Mouse (Mus musculus): ENCODE measurements around the gene Lsm12. TPM values are rescaled to one million over a fixed set of nuclear protein-coding genes. Genes with fewer than 3 reads are reported as not detected.

Lsm12 gene
- polyA plus RNA-seq, 1 experiment from 2014 or later, result 70.3 TPM

- Histone ChIP-seq H3K9me3 (replicated peaks) (no peaks in the 10 kb centered on the region), H3K4me3 (replicated peaks) (no peak overlapping the region; the same call in 1 of the 2 replicates), H3K4me1 (replicated peaks) (peaks cover 81% of the 10 kb centered on the region), H3K27me3 (no peaks in the 10 kb centered on the region), H3K27ac (replicated peaks) (peak overlapping the region; percentile 64), H3K9ac (no peak overlapping the region), H3K36me3 (replicated peaks) (no peaks in the 10 kb centered on the region), H3K4me2 (peak overlapping the region; percentile 71)
- 43% methylated on average over 12 of the region's 12 CpGs for WGBS (ENCODE audit: insufficient replicate concordance)
- peak; percentile 15; the same call in 1 of the 2 replicates for ATAC-seq (ENCODE audit: insufficient read depth)
Measured at GRCm38 (mm10) chr11:102216056-102216885, 31.2 kb upstream of the Lsm12 start.

DNA sequence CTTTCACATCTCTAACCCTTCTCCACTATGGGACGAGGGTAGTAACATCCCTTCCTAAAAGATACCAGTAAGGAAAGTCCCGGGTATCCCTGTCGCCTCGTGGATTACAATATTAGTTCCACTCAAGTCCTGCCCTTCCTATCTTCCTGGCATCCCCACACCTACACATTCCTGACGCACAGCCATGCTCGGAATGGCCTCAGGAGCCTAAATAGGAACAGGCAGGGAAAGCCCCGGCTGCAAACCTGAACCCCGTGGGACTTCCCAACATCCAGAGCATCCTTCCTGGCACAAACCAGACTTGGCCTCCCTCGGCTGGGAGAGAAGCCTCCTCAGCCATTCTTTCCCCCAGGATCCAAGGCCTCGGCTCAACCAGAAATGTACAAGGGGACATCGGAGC is 30.4 kb upstream of the Lsm12 start:
- H3K4me3 ChIP-seq (replicated peaks), result no peak overlapping the region
- 70% methylated on average over 11 of the region's 11 CpGs for WGBS (ENCODE audit: insufficient replicate concordance)

DNA sequence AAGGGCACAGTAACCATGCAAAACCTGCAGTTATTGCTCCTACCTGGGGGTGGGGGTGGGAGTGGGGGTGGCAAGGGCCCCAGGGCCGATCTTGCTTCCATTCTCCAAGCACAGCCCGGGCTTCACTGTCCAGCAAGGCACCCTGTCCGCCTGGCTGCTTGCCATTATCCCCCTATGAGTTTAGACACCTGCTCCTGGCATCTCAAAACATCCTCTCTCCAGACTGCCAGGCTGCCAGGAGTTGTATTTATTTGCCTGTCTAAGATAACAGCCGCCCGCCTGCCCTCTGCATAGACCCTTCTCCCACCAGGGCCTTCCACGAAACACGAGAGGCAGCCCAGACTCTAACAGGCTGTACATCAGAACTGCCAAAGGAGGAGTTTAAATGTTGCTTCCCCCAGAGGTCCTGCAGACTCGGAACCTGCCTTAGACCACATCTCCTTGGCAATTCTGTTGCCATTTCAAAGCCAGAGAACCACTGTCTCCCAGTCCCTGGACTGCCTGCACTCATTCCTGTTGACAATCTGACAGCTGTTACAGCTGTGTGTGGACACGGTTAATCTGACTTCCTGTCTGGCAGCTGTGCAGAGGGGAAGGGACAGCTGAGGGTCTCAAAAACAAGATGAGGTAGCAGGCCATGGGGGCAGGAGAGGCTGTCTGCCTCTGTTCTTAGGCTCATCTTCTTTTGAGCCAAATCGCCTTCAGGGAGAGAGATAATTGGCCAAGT is 29.5 kb upstream of the Lsm12 start:
- Histone ChIP-seq H3K27ac (replicated peaks) (no peak overlapping the region), H3K36me3 (replicated peaks) (no peaks in the 10 kb centered on the region), H3K9me3 (replicated peaks) (no peaks in the 10 kb centered on the region), H3K4me1 (replicated peaks) (peaks cover 78% of the 10 kb centered on the region), H3K4me2 (0 out of 2 replicates have a peak overlapping the region, but pooled peaks have one; percentile 2), H3K27me3 (no peaks in the 10 kb centered on the region), H3K9ac (no peak overlapping the region), H3K4me3 (replicated peaks) (no peak overlapping the region)
- WGBS (ENCODE audit: insufficient replicate concordance), result 42% methylated on average over 10 of the region's 10 CpGs
- no peak for ATAC-seq (ENCODE audit: insufficient read depth)

More for the DNA sequence above, 30.4 kb upstream of the Lsm12 start:
- no peak for ATAC-seq (ENCODE audit: insufficient read depth)
- H3K9ac ChIP-seq, result no peak overlapping the region
- H3K36me3 ChIP-seq (replicated peaks), result no peaks in the 10 kb centered on the region
- H3K27me3 ChIP-seq, result no peaks in the 10 kb centered on the region
- peaks cover 80% of the 10 kb centered on the region for H3K4me1 ChIP-seq (replicated peaks)
- peak overlapping the region; percentile 64; the same call in 1 of the 2 replicates for H3K27ac ChIP-seq (replicated peaks)
- no peaks in the 10 kb centered on the region for H3K9me3 ChIP-seq (replicated peaks)
- peak overlapping the region; percentile 43; the same call in 1 of the 2 replicates for H3K4me2 ChIP-seq

DNA sequence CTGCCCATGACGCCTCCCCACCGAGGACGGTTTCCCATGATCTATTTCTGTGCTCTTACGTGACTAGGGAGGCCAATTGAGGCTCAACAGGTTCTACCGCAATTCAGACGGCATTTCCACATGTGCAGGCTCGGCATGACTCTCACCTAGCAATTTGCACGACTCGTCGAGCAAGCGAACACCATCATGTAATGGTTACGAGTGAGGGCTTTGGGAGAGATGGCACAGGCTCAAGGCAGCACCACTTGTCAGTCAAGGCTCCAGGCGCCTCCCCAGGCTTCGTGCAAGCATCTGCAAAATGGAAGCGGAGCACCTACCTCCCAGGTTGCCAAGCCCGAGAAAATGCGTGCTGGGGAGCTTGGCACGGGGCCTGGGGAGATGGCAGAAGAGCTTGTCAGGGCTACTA is 26.8 kb upstream of the Lsm12 start:
- Histone ChIP-seq H3K9ac (no peak overlapping the region), H3K4me3 (replicated peaks) (no peak overlapping the region), H3K4me1 (replicated peaks) (peaks cover 73% of the 10 kb centered on the region), H3K36me3 (replicated peaks) (no peaks in the 10 kb centered on the region), H3K4me2 (no peak overlapping the region), H3K27ac (replicated peaks) (no peak overlapping the region), H3K27me3 (no peaks in the 10 kb centered on the region), H3K9me3 (replicated peaks) (no peaks in the 10 kb centered on the region)
- WGBS (ENCODE audit: insufficient replicate concordance), result 80% methylated on average over 18 of the region's 18 CpGs
- ATAC-seq (ENCODE audit: insufficient read depth), result no peak

DNA sequence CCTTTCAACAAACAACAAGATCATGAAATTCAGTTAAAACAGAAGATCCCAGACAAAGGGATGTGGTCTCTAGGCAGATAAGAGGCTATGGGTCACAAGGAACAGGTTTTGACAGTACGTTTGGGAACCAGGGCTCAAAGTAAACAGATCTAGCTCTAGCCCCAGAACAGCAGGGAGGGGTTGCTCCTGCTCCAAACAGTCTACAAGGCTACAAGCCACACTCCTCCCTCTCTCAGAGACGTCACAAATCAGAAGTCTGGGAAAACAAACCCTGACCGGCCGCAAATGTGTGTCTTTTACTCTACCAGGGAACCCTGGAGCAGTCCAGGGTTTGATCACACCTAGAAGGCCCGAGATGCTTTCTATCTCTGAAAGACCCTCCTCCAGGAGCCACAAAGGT is 25.9 kb upstream of the Lsm12 start:
- Histone ChIP-seq H3K9ac (no peak overlapping the region), H3K4me1 (replicated peaks) (peaks cover 66% of the 10 kb centered on the region), H3K27me3 (no peaks in the 10 kb centered on the region), H3K36me3 (replicated peaks) (peaks cover 7% of the 10 kb centered on the region), H3K9me3 (replicated peaks) (no peaks in the 10 kb centered on the region), H3K4me2 (no peak overlapping the region), H3K27ac (replicated peaks) (no peak overlapping the region), H3K4me3 (replicated peaks) (no peak overlapping the region)
- no peak for ATAC-seq (ENCODE audit: insufficient read depth)
- WGBS (ENCODE audit: insufficient replicate concordance), result 53% methylated on average over 5 of the region's 5 CpGs

GRCm38 (mm10) chr11:102210185-102210584 is 25.1 kb upstream of the Lsm12 start:
- WGBS (ENCODE audit: insufficient replicate concordance), result 29% methylated on average over 3 of the region's 3 CpGs
- Histone ChIP-seq H3K36me3 (replicated peaks) (peaks cover 14% of the 10 kb centered on the region), H3K4me2 (no peak overlapping the region), H3K9ac (no peak overlapping the region), H3K4me3 (replicated peaks) (no peak overlapping the region), H3K27me3 (no peaks in the 10 kb centered on the region), H3K27ac (replicated peaks) (no peak overlapping the region), H3K9me3 (replicated peaks) (no peaks in the 10 kb centered on the region), H3K4me1 (replicated peaks) (peaks cover 58% of the 10 kb centered on the region)
- ATAC-seq (ENCODE audit: insufficient read depth), result no peak

GRCm38 (mm10) chr11:102209742-102210141 is 24.6 kb upstream of the Lsm12 start:
- 18% methylated on average over 2 of the region's 2 CpGs for WGBS (ENCODE audit: insufficient replicate concordance)

DNA sequence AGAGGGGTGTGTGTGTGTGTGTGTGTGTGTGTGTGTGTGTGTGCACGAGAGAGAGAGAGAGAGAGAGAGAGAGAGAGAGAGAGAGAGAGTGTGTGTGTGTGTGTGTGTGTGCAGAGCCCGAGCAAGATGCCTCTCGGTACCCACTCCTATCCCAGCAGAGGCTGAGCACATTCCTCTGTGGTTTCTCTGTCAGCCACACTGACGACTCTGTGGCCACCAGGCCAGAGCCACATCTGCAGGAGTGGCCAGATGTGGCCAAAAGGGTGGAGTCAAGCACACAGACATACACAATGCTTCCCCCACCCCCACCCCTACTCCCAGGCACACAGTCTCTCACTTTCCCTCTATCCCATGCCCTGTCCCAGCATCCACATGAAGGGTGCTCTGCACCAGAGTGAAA is 23.8 kb upstream of the Lsm12 start:
- Histone ChIP-seq H3K9me3 (replicated peaks) (no peaks in the 10 kb centered on the region), H3K27me3 (no peaks in the 10 kb centered on the region), H3K36me3 (replicated peaks) (peaks cover 22% of the 10 kb centered on the region), H3K9ac (no peak overlapping the region), H3K4me2 (no peak overlapping the region), H3K4me1 (replicated peaks) (peaks cover 45% of the 10 kb centered on the region), H3K4me3 (replicated peaks) (no peak overlapping the region), H3K27ac (replicated peaks) (no peak overlapping the region)
- ATAC-seq (ENCODE audit: insufficient read depth), result no peak
- 0% methylated on average over 1 of the region's 4 CpGs for WGBS (ENCODE audit: insufficient replicate concordance)

More at GRCm38 (mm10) chr11:102209742-102210141, 24.6 kb upstream of the Lsm12 start:
- no peak for ATAC-seq (ENCODE audit: insufficient read depth)
- no peak overlapping the region for H3K4me2 ChIP-seq
- peaks cover 54% of the 10 kb centered on the region for H3K4me1 ChIP-seq (replicated peaks)
- H3K9ac ChIP-seq, result no peak overlapping the region
- peaks cover 14% of the 10 kb centered on the region for H3K36me3 ChIP-seq (replicated peaks)
- H3K9me3 ChIP-seq (replicated peaks), result no peaks in the 10 kb centered on the region
- no peak overlapping the region for H3K27ac ChIP-seq (replicated peaks)
- no peaks in the 10 kb centered on the region for H3K27me3 ChIP-seq
- H3K4me3 ChIP-seq (replicated peaks), result no peak overlapping the region

GRCm38 (mm10) chr11:102207825-102208777 is 23.0 kb upstream of the Lsm12 start:
- Histone ChIP-seq H3K4me1 (replicated peaks) (peaks cover 39% of the 10 kb centered on the region), H3K27me3 (no peaks in the 10 kb centered on the region), H3K4me2 (no peak overlapping the region), H3K27ac (replicated peaks) (0 out of 2 replicates have a peak overlapping the region, but pooled peaks have one; percentile 16), H3K9ac (no peak overlapping the region), H3K9me3 (replicated peaks) (no peaks in the 10 kb centered on the region), H3K4me3 (replicated peaks) (no peak overlapping the region), H3K36me3 (replicated peaks) (peaks cover 25% of the 10 kb centered on the region)
- WGBS (ENCODE audit: insufficient replicate concordance), result 28% methylated on average over 11 of the region's 11 CpGs
- no peak for ATAC-seq (ENCODE audit: insufficient read depth)

DNA sequence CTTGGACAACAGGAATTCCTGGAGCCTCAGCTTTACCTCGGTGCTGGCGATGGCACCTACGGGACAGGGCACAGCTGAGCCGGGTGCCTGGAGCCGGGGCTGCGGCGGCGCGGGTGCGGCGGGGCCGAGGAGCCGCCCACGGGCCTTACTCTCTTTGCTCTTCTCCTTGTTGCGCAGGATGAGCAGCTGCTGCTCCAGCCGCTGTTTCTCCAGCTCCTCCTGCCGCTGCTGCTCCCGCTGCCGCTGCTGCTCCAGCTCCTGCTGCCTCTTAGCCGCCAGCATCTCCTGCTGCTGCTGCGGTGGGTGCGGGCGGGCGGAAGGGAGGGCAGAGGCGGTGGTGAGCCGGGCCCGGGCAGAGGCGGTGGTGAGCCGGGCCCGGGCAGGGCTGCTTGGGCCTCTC is 21.4 kb upstream of the Lsm12 start:
- Histone ChIP-seq H3K27me3 (no peaks in the 10 kb centered on the region), H3K4me1 (replicated peaks) (peaks cover 32% of the 10 kb centered on the region), H3K36me3 (replicated peaks) (peaks cover 35% of the 10 kb centered on the region), H3K27ac (replicated peaks) (no peak overlapping the region), H3K4me2 (no peak overlapping the region), H3K9me3 (replicated peaks) (no peaks in the 10 kb centered on the region), H3K9ac (no peak overlapping the region), H3K4me3 (replicated peaks) (no peak overlapping the region)
- ATAC-seq (ENCODE audit: insufficient read depth), result no peak
- WGBS (ENCODE audit: insufficient replicate concordance), result 79% methylated on average over 30 of the region's 30 CpGs

Measured in liver, embryonic 15.5 days (tissue).